Mouse (Mus musculus) 3134 (cell line): ENCODE measurements around the gene Clpb.

ENCODE experiments used
- DNase-seq: peaks from one replicate; pipeline ENCODE4 v3.0.0-alpha.2; 2011; ENCODE audit warnings: low spot score; ENCODE audit not compliant: insufficient read length; ENCODE audit errors: extremely low read depth

The Clpb gene

DNA sequence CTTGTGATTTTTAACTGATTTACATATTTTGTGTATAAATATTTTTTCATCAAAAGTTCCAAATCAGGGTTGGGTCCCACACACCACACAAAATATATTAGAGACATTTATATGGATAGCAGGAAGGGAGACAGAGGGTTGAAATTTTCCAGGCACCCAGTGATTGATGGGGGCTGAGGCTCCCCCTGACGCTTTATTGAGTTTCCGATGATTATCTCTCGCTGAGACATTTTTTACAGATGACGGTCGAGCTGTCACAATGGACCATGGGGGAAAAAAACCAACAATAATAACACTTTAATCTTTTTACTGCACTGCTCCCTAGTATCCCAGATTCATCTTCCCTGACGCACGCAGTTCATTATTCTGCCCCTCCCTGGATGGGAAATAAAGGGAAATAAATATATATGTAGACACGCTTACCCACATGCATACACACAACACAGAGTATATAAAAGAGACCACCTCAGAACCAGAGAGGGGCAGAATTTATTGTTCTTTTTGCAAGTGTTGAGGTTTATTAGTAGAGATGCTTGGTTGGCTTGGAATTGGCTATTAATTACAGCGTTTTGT is 50.5 kb downstream of the Clpb start:
- no peak for DNase-seq

GRCm38 (mm10) chr7:101715041-101715551 is 51.7 kb downstream of the Clpb start:
- DNase-seq, result no peak

DNA sequence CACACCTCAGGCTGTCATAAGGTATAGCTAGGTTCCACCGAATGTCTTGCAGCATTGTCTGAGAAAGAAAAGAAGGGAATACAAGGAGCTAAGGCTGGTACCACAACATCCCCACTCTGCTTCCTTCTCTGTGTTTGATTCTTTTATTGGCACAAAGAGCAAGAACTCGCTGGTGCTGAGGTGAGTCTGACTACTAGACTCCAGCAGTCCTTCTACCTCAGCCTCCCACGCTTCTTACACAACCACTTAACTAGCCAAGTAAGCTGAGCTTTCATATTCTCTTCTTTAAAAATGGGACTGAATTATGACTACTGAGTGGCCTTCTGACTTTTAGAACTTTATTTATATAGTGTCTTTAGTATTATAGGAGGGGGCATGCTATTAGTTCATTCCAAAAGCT is 56.9 kb downstream of the Clpb start:
- DNase-seq, result no peak

DNA sequence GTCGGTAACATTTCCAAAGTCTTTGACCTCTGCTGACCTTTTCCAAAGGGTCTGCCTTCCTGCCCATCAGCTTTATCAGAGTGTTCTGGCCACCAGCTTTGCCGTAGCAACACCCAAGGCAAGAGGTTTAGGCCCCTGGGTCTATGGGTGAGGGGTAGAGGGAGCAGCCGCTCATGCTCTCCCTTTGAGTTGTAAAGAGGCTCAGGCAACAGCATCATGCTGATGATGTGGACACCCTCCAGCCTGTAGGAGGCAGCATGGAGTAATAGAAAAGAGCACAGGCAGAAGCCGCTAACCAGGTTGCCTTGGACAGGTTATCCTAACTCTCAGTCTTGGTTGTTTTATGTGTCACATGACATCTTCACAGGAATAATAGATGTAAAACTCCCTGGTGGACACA is 61.6 kb downstream of the Clpb start:
- DNase-seq, result no peak

DNA sequence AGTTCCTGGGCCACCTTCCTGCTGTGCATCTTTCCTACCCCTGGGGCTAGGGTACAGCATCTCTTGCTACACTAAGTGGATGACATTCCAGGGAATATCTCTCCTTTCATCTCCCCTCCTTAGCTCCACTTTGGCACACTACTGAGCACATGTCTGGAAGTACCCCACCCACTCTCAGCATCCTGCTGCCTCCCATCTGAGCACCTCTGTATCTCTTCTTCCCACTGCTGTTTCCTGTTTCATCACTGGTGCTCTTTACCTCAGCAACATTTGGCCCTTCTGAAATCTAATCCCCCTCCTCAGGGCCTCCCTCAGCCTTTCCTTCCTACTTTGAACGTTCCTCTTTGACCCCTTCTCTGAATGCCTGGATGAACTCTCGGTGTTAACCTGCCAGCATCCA is 63.5 kb downstream of the Clpb start:
- DNase-seq, result no peak

DNA sequence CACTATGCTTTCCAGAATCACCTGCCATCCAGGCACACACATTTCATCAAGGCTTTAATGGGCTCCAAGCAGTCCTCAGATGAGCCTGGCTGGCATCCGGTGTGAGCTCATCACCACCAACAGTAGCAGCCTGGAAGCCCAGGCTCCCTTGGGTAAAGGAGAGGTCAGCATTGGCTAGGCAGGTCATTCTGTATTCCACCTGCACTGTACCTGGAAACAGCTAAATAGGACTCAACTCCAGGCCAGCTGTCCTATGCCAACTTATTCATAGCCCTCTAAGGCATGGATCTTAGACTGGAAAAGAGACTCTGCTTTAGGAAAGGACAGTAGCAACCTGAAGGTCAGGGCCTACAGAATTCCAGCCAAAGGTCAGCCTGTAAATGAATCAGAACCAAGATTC is 68.7 kb downstream of the Clpb start:
- no peak for DNase-seq

GRCm38 (mm10) chr7:101733042-101733441 is 69.6 kb downstream of the Clpb start:
- DNase-seq, result no peak

DNA sequence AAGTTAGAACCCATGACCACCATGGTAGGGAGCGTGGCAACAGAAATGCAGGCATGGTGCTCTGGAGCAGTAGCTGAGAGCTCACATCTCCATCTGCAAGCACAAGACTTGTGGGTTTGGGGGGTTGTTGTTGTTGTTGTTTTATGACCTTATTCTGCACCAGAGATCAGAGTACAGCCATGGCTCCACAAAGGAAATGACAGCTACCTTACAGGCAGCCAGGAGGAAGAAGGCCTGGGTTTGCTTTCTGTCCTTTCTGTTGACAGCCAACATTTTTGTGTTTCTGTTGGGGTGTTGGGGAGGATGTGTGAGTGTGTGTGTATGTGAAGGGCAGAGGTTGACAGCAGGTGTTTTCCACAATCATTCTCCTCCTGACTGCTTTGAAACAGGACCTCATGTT is 71.9 kb downstream of the Clpb start:
- no peak for DNase-seq

GRCm38 (mm10) chr7:101737735-101738134 is 74.3 kb downstream of the Clpb start:
- no peak for DNase-seq

GRCm38 (mm10) chr7:101739602-101740001 is 76.2 kb downstream of the Clpb start:
- no peak for DNase-seq

DNA sequence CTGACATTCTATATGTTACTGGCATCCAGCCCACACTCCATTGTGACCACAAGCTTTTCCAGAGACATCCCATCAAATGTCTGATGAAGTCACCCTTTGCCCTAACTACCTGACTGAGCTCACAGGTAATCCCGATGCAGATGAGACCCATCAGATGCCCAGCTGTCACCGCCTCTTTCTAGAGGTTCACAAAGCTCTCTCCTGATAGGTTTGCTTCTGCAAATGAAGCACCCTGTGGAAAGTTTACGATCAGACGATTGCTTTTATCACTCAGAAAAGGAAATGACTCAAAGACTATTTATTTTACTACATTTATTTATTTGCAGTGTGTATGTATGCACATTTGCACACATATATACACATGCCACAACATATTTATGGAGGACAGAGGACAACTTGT is 80.1 kb downstream of the Clpb start:
- no peak for DNase-seq

DNA sequence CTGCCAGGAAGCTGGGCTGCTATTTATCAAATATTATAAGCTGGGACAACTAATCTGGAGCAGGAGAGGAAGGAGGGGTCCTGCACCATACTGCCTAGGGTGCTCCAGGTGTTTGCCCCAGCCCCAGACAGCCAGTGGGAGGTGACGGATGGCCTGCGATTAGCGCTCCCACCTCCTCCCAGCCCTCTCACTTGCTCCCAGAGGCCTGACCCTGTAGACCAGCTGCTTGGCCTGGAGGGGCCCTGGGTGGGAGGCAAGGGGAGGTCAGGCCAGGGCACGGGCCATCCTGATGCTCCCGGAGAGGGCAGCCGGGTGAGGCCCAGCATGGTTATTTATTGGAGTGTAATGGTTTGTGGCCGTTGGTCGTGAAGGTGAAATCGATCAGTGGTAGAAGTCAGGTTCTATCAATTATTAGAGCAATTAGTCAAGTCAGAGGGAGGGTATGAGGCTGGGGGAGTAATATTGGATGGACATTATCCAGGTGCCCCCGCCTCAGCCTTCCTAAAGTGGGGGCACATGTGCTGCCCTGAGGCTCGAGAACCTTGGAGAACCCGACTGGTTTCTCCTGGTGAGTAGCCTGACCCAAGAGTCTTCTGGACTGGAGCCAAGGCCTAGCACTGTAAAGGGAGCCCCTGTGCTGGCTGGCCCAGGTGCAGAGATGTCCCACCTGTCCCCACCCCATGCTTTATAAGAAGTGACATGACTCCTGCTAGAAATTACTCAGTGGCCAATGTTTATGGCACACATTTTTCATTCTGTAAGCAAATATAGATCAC is 83.3 kb downstream of the Clpb start:
- DNase-seq, result no peak

GRCm38 (mm10) chr7:101750268-101750667 is 86.8 kb downstream of the Clpb start:
- no peak for DNase-seq

DNA sequence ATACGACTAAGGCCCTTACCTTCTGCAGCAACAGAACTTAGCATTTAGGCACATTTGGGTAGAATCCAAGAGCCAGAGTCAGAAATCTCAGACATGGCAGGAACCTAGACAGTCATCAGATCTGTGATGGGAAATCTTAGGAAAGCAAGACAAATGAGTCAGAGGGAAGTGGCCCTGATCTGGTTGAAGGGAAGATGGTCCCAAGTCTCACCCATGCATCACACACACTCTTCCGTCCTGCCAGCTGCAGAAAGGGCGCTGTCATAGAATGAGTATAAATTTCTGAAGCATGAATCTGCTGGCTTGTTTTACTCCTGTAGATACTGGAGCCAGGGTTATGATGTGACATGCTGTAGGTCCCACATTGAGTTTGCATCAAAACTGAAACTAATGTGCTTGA is 88.9 kb downstream of the Clpb start:
- DNase-seq, result peak; percentile 54

DNA sequence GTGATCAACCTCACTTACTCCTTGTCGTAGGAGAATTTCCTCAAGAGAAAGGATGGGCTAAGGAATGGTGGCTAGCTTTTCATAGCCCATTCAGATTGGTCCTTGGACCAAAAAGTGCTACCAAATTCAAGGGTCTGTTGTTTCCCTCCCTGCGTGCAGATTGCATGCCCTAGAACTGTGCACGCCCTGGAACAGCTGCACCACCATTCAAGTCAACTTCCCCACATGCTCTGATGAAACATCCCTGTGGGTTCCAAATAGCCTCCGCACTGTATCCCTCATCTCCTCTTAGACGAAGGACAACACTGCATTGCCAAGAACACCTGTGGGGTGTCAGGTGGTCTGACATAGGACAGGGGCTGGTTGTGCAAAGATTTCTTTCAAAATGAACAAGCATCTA is 90.1 kb downstream of the Clpb start:
- no peak for DNase-seq

- DNase-seq, result no peak
Measured at GRCm38 (mm10) chr7:101754416-101754815, 91.0 kb downstream of the Clpb start.

- DNase-seq, result peak; percentile 56
Measured at GRCm38 (mm10) chr7:101755301-101755700, 91.9 kb downstream of the Clpb start.

DNA sequence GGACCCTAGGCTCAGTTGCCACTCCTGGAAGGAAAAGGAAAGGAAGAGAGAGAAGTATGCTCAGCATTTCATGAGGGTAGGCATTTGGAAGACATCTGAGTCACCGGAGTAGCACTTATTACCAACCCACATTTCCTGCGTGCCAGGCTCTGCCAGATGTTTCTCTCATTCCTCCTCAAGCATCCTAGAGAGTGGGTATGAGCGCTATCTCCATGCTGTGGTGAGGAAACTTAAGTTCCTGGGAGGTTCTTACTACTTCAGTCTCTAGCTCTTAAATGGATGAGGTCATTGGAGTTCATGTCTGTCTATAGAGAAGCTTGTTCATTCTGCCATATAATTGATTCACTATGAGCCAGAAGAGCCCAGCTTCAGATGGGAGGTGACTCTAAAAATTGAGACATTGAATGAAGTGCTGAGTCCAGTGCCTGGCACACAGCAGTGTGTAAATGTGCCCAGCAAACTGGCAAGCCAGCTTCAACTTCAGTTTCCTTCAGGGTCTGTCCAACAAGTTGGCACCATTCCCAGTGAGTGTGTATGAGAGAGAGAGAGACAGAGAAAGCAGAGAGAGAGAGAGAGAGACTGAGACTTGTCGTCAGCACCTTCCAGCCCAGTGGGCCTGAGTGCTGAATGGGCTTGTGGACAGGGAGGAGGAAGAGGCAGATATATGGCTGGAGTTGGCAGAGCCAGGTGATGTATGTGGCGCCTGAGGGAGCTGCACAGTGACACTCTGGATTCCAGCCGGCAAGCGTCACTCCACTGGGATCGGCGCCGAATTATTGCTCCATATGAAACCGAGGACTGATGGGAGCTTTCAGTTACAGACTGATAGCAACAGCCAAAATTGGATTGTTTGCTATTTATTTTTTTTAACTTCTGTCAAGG is 98.7 kb downstream of the Clpb start:
- peak; percentile 77 for DNase-seq

DNA sequence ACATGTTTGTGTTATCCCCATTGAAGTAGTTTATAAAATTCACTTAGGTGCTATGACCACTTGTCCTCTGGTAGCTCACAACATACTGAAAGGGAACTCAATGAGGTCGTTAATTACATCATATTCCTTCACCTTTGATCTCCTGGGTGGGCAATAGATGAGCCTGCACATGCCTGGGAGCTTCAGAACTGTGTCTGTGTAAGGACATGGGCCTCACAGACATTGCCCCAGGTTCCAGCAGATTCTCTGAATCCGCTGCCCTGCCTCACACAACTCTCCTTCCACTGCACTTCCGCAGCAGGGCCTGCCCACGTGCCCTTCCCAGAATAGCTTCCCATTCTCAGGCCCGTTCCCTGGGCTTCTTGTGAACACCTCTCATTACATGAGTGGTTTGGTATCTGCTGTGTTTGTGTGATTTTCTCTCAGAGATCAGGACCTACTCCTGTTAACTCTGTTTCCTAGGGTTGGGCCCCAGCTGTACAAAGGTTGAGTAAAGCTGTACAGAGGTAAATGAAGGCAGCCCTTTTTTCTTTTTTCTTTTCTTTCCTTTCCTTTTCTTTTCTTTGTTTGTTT is 104.0 kb downstream of the Clpb start:
- no peak for DNase-seq

GRCm38 (mm10) chr7:101770051-101770450 is 106.6 kb downstream of the Clpb start:
- DNase-seq, result no peak

DNA sequence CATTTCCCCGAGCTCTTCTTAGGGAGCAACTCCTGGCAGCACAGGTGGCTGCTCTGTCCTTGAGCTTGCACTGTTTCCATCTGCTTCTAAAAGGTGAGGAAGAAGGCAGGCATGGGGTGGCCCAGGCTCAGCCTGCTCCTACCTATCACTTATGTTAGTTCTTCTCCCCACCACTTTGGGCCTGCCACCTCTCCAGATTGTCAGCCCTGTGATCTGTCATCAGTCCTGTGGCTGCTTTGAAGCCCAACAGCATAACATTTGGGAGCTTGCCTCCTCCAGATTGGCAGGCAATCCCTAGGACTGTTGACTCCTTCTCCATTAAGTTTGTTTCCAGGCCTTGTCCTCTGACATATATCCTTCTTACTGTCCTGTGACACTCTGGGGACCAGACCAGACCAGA is 108.2 kb downstream of the Clpb start:
- DNase-seq, result no peak
